Mouse (Mus musculus) intestine, postnatal 0 days (tissue): ENCODE data around the gene Sez6l. TPM values are rescaled to one million over a fixed set of nuclear protein-coding genes. Genes with fewer than 3 reads are reported as not detected.

Source experiments
- ATAC-seq: fragments of 200-750 bp; cut with Nextera tagmentation; 2 replicates; pipeline ENCODE4 v1.8.0; 2017; ENCODE audit warnings: mild to moderate bottlenecking, moderate TSS enrichment, moderate library complexity
- H3K27ac ChIP-seq: fragments of 300-500 bp; sonication (generic); 2 replicates; pipeline ENCODE4 v1.5.1; 2014; ENCODE audit warnings: mild to moderate bottlenecking, low read depth, low read length, moderate library complexity
- H3K27me3 ChIP-seq: fragments of 300-500 bp; sonication (generic); replicated peaks from 2 replicates; pipeline ENCODE4 v1.6.1; 2014; ENCODE audit warnings: low read length, mixed read lengths; ENCODE audit not compliant: control insufficient read depth, insufficient read depth
- H3K36me3 ChIP-seq: fragments of 300-500 bp; sonication (generic); 2 replicates; pipeline ENCODE4 v1.6.1; 2014; ENCODE audit warnings: mild to moderate bottlenecking, moderate library complexity; ENCODE audit not compliant: control insufficient read depth, insufficient read depth
- H3K4me1 ChIP-seq: fragments of 300-500 bp; sonication (generic); replicated peaks from 2 replicates; pipeline ENCODE4 v1.6.1; 2014; ENCODE audit warnings: antibody characterized with exemption, low read length, mixed read lengths; ENCODE audit not compliant: control insufficient read depth, insufficient read depth
- H3K4me2 ChIP-seq: fragments of 300-500 bp; sonication (generic); replicated peaks from 2 replicates; pipeline ENCODE4 v1.6.1; 2014; ENCODE audit warnings: low read depth, mild to moderate bottlenecking, moderate library complexity
- H3K4me3 ChIP-seq: fragments of 300-500 bp; sonication (generic); 2 replicates; pipeline ENCODE4 v1.5.1; 2014; ENCODE audit warnings: low read depth, low read length
- H3K9ac ChIP-seq: fragments of 300-500 bp; sonication (generic); 2 replicates; pipeline ENCODE4 v1.6.1; 2014; ENCODE audit warnings: mild to moderate bottlenecking, low read depth, low read length
- H3K9me3 ChIP-seq: fragments of 300-500 bp; sonication (generic); 2 replicates; pipeline ENCODE4 v1.6.1; 2016; ENCODE audit warnings: mixed run types; ENCODE audit not compliant: control insufficient read depth
- CTCF ChIP-seq: sonication (generic); IDR thresholded peaks from 2 replicates; pipeline ENCODE4 v1.5.1; 2016; ENCODE audit warnings: low read depth, mild to moderate bottlenecking, control low read depth, antibody characterized with exemption, moderate library complexity
- WGBS: fragments of 180-500 bp; shearing (Covaris S2); extraction: QIAGEN DNeasy Blood & Tissue Kit; methylation state at CpG from one replicate; pipeline ENCODE4 v1.1.7; 2014; 5-methylcytosine and 5-hydroxymethylcytosine counted together
- polyA plus RNA-seq: library from polyadenylated mRNA; unstranded; fragments of >200 nt; fragmentation: Nextera tagmentation; extraction: Ambion mirVana; gene quantifications from 2 replicates; pipeline ENCODE4 v1.2.1, GENCODE M21; 2015

Gene Sez6l
- polyA plus RNA-seq, 1 experiment from 2014 or later = 0.63 TPM

DNA sequence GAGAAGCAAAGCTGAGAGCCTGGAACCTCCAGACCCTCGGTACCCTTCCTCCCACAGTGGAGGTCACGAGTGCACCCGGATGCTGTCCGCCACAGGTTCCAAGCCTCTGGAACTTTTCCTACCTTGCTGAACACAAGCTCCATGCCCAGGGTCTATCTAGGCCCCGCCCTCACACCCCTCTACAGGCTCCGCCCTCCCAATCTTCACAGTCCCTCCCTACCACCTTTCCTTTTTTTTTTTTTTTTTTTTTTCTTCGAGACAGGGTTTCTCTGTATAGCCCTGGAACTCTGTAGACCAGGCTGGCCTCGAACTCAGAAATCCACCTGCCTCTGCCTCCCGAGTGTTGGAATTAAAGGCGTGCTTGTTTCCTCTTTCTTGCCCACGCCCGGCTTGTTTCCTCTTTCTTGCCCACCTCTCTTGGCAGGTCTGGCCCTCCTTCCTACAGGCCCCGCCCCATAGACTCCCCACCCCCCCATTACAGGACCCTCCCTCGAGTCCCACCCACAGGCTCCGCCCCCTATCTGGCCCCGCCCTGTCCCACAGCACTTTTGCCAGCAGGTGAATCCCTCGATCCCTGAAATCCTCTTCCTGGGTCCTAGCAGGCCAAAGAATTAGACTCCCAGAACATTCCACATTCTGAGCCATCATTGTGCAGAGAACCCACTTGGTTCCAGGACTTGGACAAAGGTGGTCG lies 128.1 kb downstream of the Sez6l start, which contains the start of gene Gm6588:
Gene Gm6588, plus strand, starts transcription at position 680 of the 694 bp plus-strand sequence.
- no peaks in the 10 kb centered on the region for H3K4me1 ChIP-seq
- no peak within 1 kb of the TSS for H3K27ac ChIP-seq
- no peak within 1 kb of the TSS for H3K9ac ChIP-seq
- H3K36me3 ChIP-seq = no peaks in the 10 kb centered on the region
- no peak for TF ChIP-seq CTCF
- 62% methylated on average over 18 of the region's 18 CpGs for WGBS
- H3K4me2 ChIP-seq = no peak within 1 kb of the TSS
- no peaks in the 10 kb centered on the region for H3K27me3 ChIP-seq
- H3K9me3 ChIP-seq = no peaks in the 10 kb centered on the region
- no peak for ATAC-seq
- H3K4me3 ChIP-seq = no peak within 1 kb of the TSS

DNA sequence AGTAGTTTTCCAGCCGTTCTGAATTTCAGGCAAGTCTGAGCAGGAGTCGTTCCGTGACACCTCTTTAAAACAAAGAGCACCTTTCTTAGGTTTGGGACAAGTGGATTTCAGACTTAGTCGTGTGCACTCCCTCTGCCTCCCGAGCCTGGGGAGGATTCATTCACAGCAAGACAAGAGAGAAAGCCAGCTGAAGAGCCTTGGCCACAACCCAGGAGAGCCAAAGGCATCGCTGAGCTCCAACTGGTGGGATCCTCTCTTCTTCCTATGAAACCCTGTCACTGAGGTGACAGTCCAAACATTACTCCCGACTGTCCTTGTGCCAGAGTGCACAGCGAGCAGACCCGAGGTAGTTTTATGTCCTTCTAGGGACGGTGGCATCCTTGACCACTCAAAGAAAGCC lies 138.4 kb downstream of the Sez6l start:
- TF ChIP-seq CTCF = no peak
- ATAC-seq = no peak
- no peak overlapping the region for H3K4me2 ChIP-seq
- no peaks in the 10 kb centered on the region for H3K9me3 ChIP-seq
- H3K36me3 ChIP-seq = no peaks in the 10 kb centered on the region
- no peaks in the 10 kb centered on the region for H3K4me1 ChIP-seq
- WGBS = 55% methylated on average over 10 of the region's 10 CpGs
- H3K4me3 ChIP-seq = no peak overlapping the region
- H3K9ac ChIP-seq = no peak overlapping the region
- H3K27ac ChIP-seq = no peak overlapping the region
- H3K27me3 ChIP-seq = no peaks in the 10 kb centered on the region

DNA sequence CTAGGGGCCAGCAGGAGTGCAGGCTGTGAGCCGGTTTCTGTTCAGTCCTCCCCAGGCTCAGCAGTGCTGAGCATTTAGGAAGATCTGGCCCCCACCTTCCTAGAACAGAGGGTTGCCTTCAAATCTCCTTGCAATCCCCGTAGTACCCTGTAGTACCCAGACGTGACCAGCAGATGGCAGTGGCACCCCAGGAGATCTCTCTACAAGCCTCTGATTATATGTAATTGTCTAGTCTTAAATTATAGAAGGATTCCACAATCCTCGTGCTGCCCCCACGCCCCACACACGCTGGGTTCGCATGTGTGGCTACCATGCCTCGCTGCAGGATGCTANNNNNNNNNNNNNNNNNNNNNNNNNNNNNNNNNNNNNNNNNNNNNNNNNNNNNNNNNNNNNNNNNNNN lies 144.0 kb downstream of the Sez6l start:
- no peaks in the 10 kb centered on the region for H3K9me3 ChIP-seq
- ATAC-seq = no peak
- no peak overlapping the region for H3K4me3 ChIP-seq
- no peaks in the 10 kb centered on the region for H3K36me3 ChIP-seq
- no peak overlapping the region for H3K9ac ChIP-seq
- H3K27me3 ChIP-seq = 0 out of 2 replicates have a peak, but pooled peaks cover 11% of the 10 kb centered on the region
- TF ChIP-seq CTCF = peak; percentile 95
- WGBS = under 1% methylated on average over 8 of the region's 8 CpGs
- no peak overlapping the region for H3K27ac ChIP-seq
- H3K4me2 ChIP-seq = no peak overlapping the region
- H3K4me1 ChIP-seq = no peaks in the 10 kb centered on the region

DNA sequence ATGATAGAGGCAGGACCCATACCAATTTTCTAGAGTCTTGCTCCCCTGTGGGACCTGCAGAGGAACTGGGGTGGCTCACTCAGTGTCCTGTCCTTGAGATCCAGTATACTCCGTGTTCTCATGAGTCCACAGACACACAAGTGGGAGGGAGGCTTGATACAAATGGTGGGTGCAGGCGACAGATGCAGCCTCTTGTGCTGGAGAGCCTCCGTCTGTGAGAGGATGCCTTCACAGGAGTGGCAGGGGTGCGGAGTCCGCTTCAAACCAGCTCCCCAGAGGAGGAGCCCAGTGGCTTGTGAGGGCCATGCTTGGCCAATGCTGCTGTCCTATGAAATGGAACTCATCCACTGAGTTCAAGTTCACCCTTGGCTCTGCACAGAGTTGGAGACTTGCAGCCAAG lies 145.0 kb downstream of the Sez6l start:
- Histone ChIP-seq H3K4me2 (no peak overlapping the region), H3K9ac (no peak overlapping the region), H3K27me3 (0 out of 2 replicates have a peak, but pooled peaks cover 11% of the 10 kb centered on the region), H3K4me1 (no peaks in the 10 kb centered on the region), H3K4me3 (no peak overlapping the region), H3K27ac (no peak overlapping the region), H3K36me3 (no peaks in the 10 kb centered on the region), H3K9me3 (no peaks in the 10 kb centered on the region)
- ATAC-seq = no peak
- TF ChIP-seq CTCF = no peak
- 90% methylated on average over 5 of the region's 5 CpGs for WGBS

DNA sequence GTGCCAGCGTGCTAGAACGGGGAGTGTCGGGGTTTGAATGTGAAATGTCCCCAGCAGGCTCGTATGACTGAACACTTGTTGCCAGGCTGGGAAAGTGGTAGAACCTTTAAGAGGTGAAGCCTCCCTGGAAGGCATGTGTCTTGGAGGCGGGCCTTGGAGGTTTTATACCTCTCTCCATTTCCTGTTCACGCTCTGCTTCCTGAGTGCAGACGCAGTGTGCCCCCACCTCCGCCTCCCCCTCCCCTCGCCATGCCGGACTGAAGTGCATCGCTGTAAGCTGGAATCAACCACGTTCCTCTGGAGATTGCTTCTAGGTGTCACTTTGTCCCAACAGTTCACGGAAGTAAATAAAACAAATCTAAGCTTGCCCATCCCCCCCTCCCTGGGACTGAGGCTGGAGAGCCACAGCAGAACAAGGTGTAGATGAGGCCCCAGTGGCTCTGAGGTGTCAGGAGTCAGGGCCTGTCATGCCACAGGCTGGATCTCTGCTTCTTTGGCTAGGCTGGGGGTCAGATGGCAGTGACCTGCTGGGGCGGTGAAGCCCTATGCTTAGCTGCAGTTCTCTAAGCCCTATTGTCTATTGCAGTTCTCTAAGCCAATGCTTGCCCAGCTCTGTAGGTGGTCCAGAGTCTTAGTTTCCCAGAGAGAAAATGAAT lies 145.7 kb downstream of the Sez6l start:
- Histone ChIP-seq H3K4me2 (peak overlapping the region; percentile 59), H3K9me3 (no peaks in the 10 kb centered on the region), H3K9ac (no peak overlapping the region), H3K4me1 (no peaks in the 10 kb centered on the region), H3K36me3 (no peaks in the 10 kb centered on the region), H3K4me3 (no peak overlapping the region), H3K27me3 (0 out of 2 replicates have a peak, but pooled peaks cover 13% of the 10 kb centered on the region), H3K27ac (no peak overlapping the region)
- no peak for TF ChIP-seq CTCF
- 15% methylated on average over 14 of the region's 14 CpGs for WGBS
- ATAC-seq = peak; percentile 63

DNA sequence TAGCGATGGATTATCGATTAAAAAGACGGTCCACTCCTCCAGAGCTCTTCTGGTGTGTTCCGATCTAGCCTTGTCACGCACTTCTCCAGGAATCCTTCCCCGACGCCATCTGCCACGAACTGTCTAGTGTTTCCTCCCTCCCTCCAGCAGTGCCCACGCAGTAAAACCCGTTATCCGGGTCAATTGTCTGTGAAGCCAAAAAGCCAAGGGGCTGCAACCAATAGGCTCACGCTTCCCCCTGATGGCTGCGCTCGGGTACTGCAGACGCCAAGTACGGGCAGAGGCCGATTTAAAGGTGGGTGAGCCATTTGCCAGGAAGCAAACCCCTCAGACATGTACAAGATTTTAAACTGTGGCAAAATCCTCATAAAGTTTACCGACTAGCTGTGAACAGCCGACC lies 148.0 kb downstream of the Sez6l start:
- no peak overlapping the region for H3K4me2 ChIP-seq
- 12% methylated on average over 19 of the region's 19 CpGs for WGBS
- ATAC-seq = no peak
- no peak overlapping the region for H3K27ac ChIP-seq
- H3K9ac ChIP-seq = no peak overlapping the region
- no peaks in the 10 kb centered on the region for H3K9me3 ChIP-seq
- peak; percentile 86 for TF ChIP-seq CTCF
- H3K27me3 ChIP-seq = 0 out of 2 replicates have a peak, but pooled peaks cover 13% of the 10 kb centered on the region
- no peak overlapping the region for H3K4me3 ChIP-seq
- H3K36me3 ChIP-seq = no peaks in the 10 kb centered on the region
- no peaks in the 10 kb centered on the region for H3K4me1 ChIP-seq
